Mouse (Mus musculus): ENCODE results near the gene Tpcn2.

GRCm38 (mm10) chr7:145291847-145292246, 8.0 kb upstream of the Tpcn2 start:
- no peak for TF ChIP-seq TAL1 (IDR thresholded peaks at IDR 0.05; ENCODE audit: low read length)
- no peak for TF ChIP-seq GATA1 (IDR thresholded peaks at IDR 0.05; ENCODE audit: low read length)
